Mouse (Mus musculus) hindbrain, embryonic 16.5 days (tissue): ENCODE data around the gene Hvcn1. TPM values are rescaled to one million over a fixed set of nuclear protein-coding genes. Genes with fewer than 3 reads are reported as not detected.

ENCODE experiments used
- ATAC-seq: fragments of 200-750 bp; cut with Nextera tagmentation; 2 replicates; pipeline ENCODE4 v1.8.0; 2017; ENCODE audit warnings: moderate TSS enrichment, moderate library complexity
- H3K27ac ChIP-seq: fragments of 300-500 bp; sonication (generic); 2 replicates; pipeline ENCODE4 v1.5.1; 2014; ENCODE audit warnings: low read depth, mild to moderate bottlenecking, control low read depth, low read length, moderate library complexity
- H3K27me3 ChIP-seq: fragments of 300-500 bp; sonication (generic); replicated peaks from 2 replicates; pipeline ENCODE4 v1.6.1; 2014; ENCODE audit warnings: low read length; ENCODE audit not compliant: control insufficient read depth, insufficient read depth
- H3K36me3 ChIP-seq: fragments of 300-500 bp; sonication (generic); 2 replicates; pipeline ENCODE4 v1.6.1; 2014; ENCODE audit warnings: mild to moderate bottlenecking, low read length, moderate library complexity, mixed read lengths; ENCODE audit not compliant: control insufficient read depth, insufficient read depth
- H3K4me1 ChIP-seq: fragments of 300-500 bp; sonication (generic); 2 replicates; pipeline ENCODE4 v1.6.1; 2014; ENCODE audit warnings: low read depth, low read length; ENCODE audit not compliant: control insufficient read depth, insufficient read depth
- H3K4me2 ChIP-seq: fragments of 300-500 bp; sonication (generic); 2 replicates; pipeline ENCODE4 v1.6.1; 2014; ENCODE audit warnings: mild to moderate bottlenecking, low read length, control low read depth, moderate library complexity
- H3K4me3 ChIP-seq: fragments of 300-500 bp; sonication (generic); 2 replicates; pipeline ENCODE4 v1.5.1; 2014; ENCODE audit warnings: mild to moderate bottlenecking, low read length, control low read depth, moderate library complexity
- H3K9ac ChIP-seq: fragments of 300-500 bp; sonication (generic); 2 replicates; pipeline ENCODE4 v1.6.1; 2014; ENCODE audit warnings: low read depth, mild to moderate bottlenecking, control low read depth, low read length, moderate library complexity
- H3K9me3 ChIP-seq: fragments of 300-500 bp; sonication (generic); 2 replicates; pipeline ENCODE4 v1.6.1; 2014; ENCODE audit warnings: mild to moderate bottlenecking, low read length, moderate library complexity; ENCODE audit not compliant: control insufficient read depth
- WGBS: fragments of 180-500 bp; shearing (Covaris S2); extraction: QIAGEN DNeasy Blood & Tissue Kit; methylation state at CpG from one replicate; pipeline ENCODE4 v1.1.7; 2014; 5-methylcytosine and 5-hydroxymethylcytosine counted together
- polyA plus RNA-seq: library from polyadenylated mRNA; unstranded; fragments of >200 nt; fragmentation: Nextera tagmentation; extraction: Ambion mirVana; gene quantifications from 2 replicates; pipeline ENCODE4 v1.2.1, GENCODE M21; 2015

Gene Hvcn1
- polyA plus RNA-seq, 1 experiment from 2014 or later, result 1.1 TPM

- no peaks in the 10 kb centered on the region for H3K36me3 ChIP-seq
- ATAC-seq, result peak; percentile 95
- no peaks in the 10 kb centered on the region for H3K9me3 ChIP-seq
- H3K4me2 ChIP-seq, result peak within 1 kb of the TSS; percentile 97
- H3K9ac ChIP-seq, result peak within 1 kb of the TSS; percentile 89
- H3K4me1 ChIP-seq, result peaks cover 19% of the 10 kb centered on the region
- under 1% methylated on average over 79 of the region's 114 CpGs for WGBS
- peak within 1 kb of the TSS; percentile 68 for H3K4me3 ChIP-seq
- no peaks in the 10 kb centered on the region for H3K27me3 ChIP-seq
- H3K27ac ChIP-seq, result peak within 1 kb of the TSS; percentile 89
These were observed 77.8 kb downstream of the Hvcn1 start, which contains the start of gene Pptc7 for GRCm38 (mm10) chr5:122284183-122285028. Gene Pptc7 (plus strand): TSS chr5:122284365.

GRCm38 (mm10) chr5:122285029-122285766 lies 78.6 kb downstream of the Hvcn1 start:
- under 1% methylated on average over 28 of the region's 34 CpGs for WGBS
- Histone ChIP-seq H3K4me2 (peak overlapping the region; percentile 97), H3K27me3 (no peaks in the 10 kb centered on the region), H3K4me1 (peaks cover 19% of the 10 kb centered on the region), H3K9ac (peak overlapping the region; percentile 89), H3K36me3 (no peaks in the 10 kb centered on the region), H3K9me3 (no peaks in the 10 kb centered on the region), H3K27ac (peak overlapping the region; percentile 89), H3K4me3 (peak overlapping the region; percentile 68)
- peak; percentile 44 for ATAC-seq

- Histone ChIP-seq H3K9ac (no peak overlapping the region; the same call in 1 of the 2 replicates), H3K27me3 (no peaks in the 10 kb centered on the region), H3K36me3 (no peaks in the 10 kb centered on the region), H3K4me2 (peak overlapping the region; percentile 97), H3K4me3 (peak overlapping the region; percentile 68), H3K4me1 (peaks cover 19% of the 10 kb centered on the region), H3K9me3 (no peaks in the 10 kb centered on the region), H3K27ac (no peak overlapping the region)
- ATAC-seq, result no peak
- 62% methylated on average over 7 of the region's 7 CpGs for WGBS
These were observed 79.2 kb downstream of the Hvcn1 start for GRCm38 (mm10) chr5:122285767-122286150.

- H3K4me1 ChIP-seq, result peaks cover 17% of the 10 kb centered on the region
- H3K4me2 ChIP-seq, result peak overlapping the region; percentile 97; the same call in 1 of the 2 replicates
- WGBS, result 86% methylated on average over 10 of the region's 10 CpGs
- ATAC-seq, result no peak
- H3K4me3 ChIP-seq, result no peak overlapping the region
- H3K27me3 ChIP-seq, result no peaks in the 10 kb centered on the region
- no peaks in the 10 kb centered on the region for H3K9me3 ChIP-seq
- no peaks in the 10 kb centered on the region for H3K36me3 ChIP-seq
- no peak overlapping the region for H3K27ac ChIP-seq
- H3K9ac ChIP-seq, result no peak overlapping the region
These were observed 79.6 kb downstream of the Hvcn1 start for GRCm38 (mm10) chr5:122286191-122286590.

- no peak for ATAC-seq
- Histone ChIP-seq H3K4me1 (peaks cover 17% of the 10 kb centered on the region), H3K36me3 (no peaks in the 10 kb centered on the region), H3K4me2 (no peak overlapping the region), H3K27me3 (no peaks in the 10 kb centered on the region), H3K4me3 (no peak overlapping the region), H3K9ac (no peak overlapping the region), H3K9me3 (no peaks in the 10 kb centered on the region), H3K27ac (no peak overlapping the region)
- over 99% methylated on average over 4 of the region's 4 CpGs for WGBS
These were observed 80.4 kb downstream of the Hvcn1 start for GRCm38 (mm10) chr5:122287026-122287425.

GRCm38 (mm10) chr5:122288147-122288811 lies 81.7 kb downstream of the Hvcn1 start:
- H3K4me1 ChIP-seq, result peaks cover 23% of the 10 kb centered on the region
- no peak overlapping the region for H3K4me3 ChIP-seq
- H3K27me3 ChIP-seq, result no peaks in the 10 kb centered on the region
- H3K36me3 ChIP-seq, result no peaks in the 10 kb centered on the region
- no peak overlapping the region for H3K9ac ChIP-seq
- no peak for ATAC-seq
- no peak overlapping the region for H3K4me2 ChIP-seq
- no peaks in the 10 kb centered on the region for H3K9me3 ChIP-seq
- WGBS, result 86% methylated on average over 4 of the region's 4 CpGs
- H3K27ac ChIP-seq, result no peak overlapping the region

GRCm38 (mm10) chr5:122291149-122291548 lies 84.5 kb downstream of the Hvcn1 start:
- H3K27ac ChIP-seq, result no peak overlapping the region
- H3K9ac ChIP-seq, result no peak overlapping the region
- no peak overlapping the region for H3K4me3 ChIP-seq
- no peak overlapping the region for H3K4me2 ChIP-seq
- no peak for ATAC-seq
- H3K36me3 ChIP-seq, result no peaks in the 10 kb centered on the region
- peaks cover 16% of the 10 kb centered on the region for H3K4me1 ChIP-seq
- H3K9me3 ChIP-seq, result no peaks in the 10 kb centered on the region
- no peaks in the 10 kb centered on the region for H3K27me3 ChIP-seq
- whole genome bisulfite sequencing, result 58% methylated on average over 6 of the region's 6 CpGs
